Mouse (Mus musculus): ENCODE data around the gene Psmd7. TPM values are rescaled to one million over a fixed set of nuclear protein-coding genes. Genes with fewer than 3 reads are reported as not detected.
A peak's percentile ranks its signal among the peaks of the same experiment; 100 is the strongest.

Psmd7 gene
- polyA plus RNA-seq, 1 experiment from 2014 or later: 340 TPM

GRCm38 (mm10) chr8:107545621-107546152 lies 42.6 kb downstream of the Psmd7 start:
- peak overlapping the region; percentile 59 for H3K4me2 ChIP-seq (replicated peaks)
- H3K9me3 ChIP-seq: no peaks in the 10 kb centered on the region
- ATAC-seq (ENCODE audit: low FRiP score, low read depth): no peak
- peak overlapping the region; percentile 83 for H3K9ac ChIP-seq
- peak overlapping the region; percentile 98 for H3K27ac ChIP-seq
- H3K4me1 ChIP-seq: peaks cover 42% of the 10 kb centered on the region
- H3K4me3 ChIP-seq: peak overlapping the region; percentile 48
- WGBS: 79% methylated on average over 11 of the region's 11 CpGs
- peaks cover 56% of the 10 kb centered on the region for H3K36me3 ChIP-seq
- no peaks in the 10 kb centered on the region for H3K27me3 ChIP-seq

DNA sequence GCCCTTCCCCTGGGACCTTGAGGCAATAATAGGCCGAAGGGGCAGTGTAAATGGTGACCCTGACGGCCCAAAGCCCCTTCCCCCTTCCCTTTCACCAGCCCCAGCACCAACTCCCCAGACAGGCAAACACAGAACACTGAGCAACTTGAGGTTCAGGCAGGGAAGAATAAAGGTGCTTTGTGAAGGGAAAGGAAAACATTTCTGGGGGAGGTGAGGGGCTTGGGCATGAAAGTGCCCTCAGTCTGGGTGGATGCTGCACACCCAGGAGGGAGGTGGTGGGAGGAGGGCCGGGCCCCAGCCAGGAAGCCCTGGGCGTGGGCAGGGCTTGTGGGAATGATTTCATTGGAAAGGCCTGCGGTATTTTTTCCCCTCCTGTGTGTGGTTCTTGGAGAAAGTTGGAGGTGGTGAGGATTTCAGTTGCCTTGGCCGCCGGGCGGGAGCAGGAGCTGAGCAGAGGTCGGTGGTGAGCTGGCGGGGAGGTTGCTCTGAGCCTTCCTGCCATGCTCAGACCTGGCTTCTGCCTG lies 43.6 kb downstream of the Psmd7 start:
- Histone ChIP-seq H3K9me3 (no peaks in the 10 kb centered on the region), H3K4me2 (replicated peaks) (peak overlapping the region; percentile 59), H3K36me3 (peaks cover 50% of the 10 kb centered on the region), H3K9ac (peak overlapping the region; percentile 83), H3K4me3 (peak overlapping the region; percentile 48), H3K27ac (peak overlapping the region; percentile 98), H3K4me1 (peaks cover 46% of the 10 kb centered on the region), H3K27me3 (no peaks in the 10 kb centered on the region)
- peak; percentile 90 for ATAC-seq (ENCODE audit: low FRiP score, low read depth)
- 28% methylated on average over 10 of the region's 10 CpGs for WGBS

- Histone ChIP-seq H3K4me1 (peaks cover 46% of the 10 kb centered on the region), H3K4me3 (peak overlapping the region; percentile 13; the same call in 1 of the 2 replicates), H3K4me2 (replicated peaks) (peak overlapping the region; percentile 59), H3K9me3 (no peaks in the 10 kb centered on the region), H3K27ac (peak overlapping the region; percentile 98), H3K27me3 (no peaks in the 10 kb centered on the region), H3K36me3 (peaks cover 45% of the 10 kb centered on the region), H3K9ac (0 out of 2 replicates have a peak overlapping the region, but pooled peaks have one; percentile 21)
- ATAC-seq (ENCODE audit: low FRiP score, low read depth): peak; percentile 79
- 53% methylated on average over 8 of the region's 8 CpGs for WGBS
Measured at GRCm38 (mm10) chr8:107544211-107544610, 44.1 kb downstream of the Psmd7 start.

DNA sequence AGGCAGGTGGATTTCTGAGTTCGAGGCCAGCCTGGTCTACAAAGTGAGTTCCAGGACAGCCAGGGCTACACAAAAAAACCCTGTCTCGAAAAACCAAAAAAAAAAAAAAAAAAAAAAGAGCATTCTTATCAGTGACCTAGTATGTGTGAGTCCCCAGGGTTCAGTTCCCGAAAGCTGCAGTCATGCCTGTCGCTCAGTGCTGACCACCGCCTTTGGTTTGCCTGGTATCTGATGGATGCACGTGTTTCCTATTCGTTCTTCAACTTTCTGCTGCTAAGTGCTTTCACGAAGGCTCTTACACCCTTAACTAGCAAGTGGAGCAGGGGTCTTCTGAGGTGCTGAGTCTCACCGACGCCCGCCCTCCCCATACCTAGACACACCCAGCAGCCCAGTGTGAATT lies 44.5 kb downstream of the Psmd7 start:
- WGBS: 79% methylated on average over 11 of the region's 11 CpGs
- Histone ChIP-seq H3K4me3 (no peak overlapping the region), H3K4me1 (peaks cover 46% of the 10 kb centered on the region), H3K27ac (peak overlapping the region; percentile 98), H3K27me3 (no peaks in the 10 kb centered on the region), H3K9me3 (no peaks in the 10 kb centered on the region), H3K9ac (peak overlapping the region; percentile 21; the same call in 1 of the 2 replicates), H3K36me3 (peaks cover 42% of the 10 kb centered on the region), H3K4me2 (replicated peaks) (peak overlapping the region; percentile 59)
- no peak for ATAC-seq (ENCODE audit: low FRiP score, low read depth)

- no peaks in the 10 kb centered on the region for H3K9me3 ChIP-seq
- 84% methylated on average over 3 of the region's 3 CpGs for WGBS
- H3K4me1 ChIP-seq: peaks cover 47% of the 10 kb centered on the region
- H3K27ac ChIP-seq: peak overlapping the region; percentile 49
- no peak for ATAC-seq (ENCODE audit: low FRiP score, low read depth)
- no peak overlapping the region for H3K4me2 ChIP-seq (replicated peaks)
- H3K27me3 ChIP-seq: no peaks in the 10 kb centered on the region
- H3K36me3 ChIP-seq: peaks cover 31% of the 10 kb centered on the region
- no peak overlapping the region for H3K4me3 ChIP-seq
- H3K9ac ChIP-seq: no peak overlapping the region
Measured at GRCm38 (mm10) chr8:107542151-107542550, 46.1 kb downstream of the Psmd7 start.

GRCm38 (mm10) chr8:107541369-107541768 lies 46.9 kb downstream of the Psmd7 start:
- Histone ChIP-seq H3K4me1 (peaks cover 45% of the 10 kb centered on the region), H3K36me3 (peaks cover 24% of the 10 kb centered on the region), H3K4me3 (no peak overlapping the region), H3K9ac (no peak overlapping the region), H3K4me2 (replicated peaks) (no peak overlapping the region), H3K27ac (no peak overlapping the region; the same call in 1 of the 2 replicates), H3K9me3 (no peaks in the 10 kb centered on the region), H3K27me3 (no peaks in the 10 kb centered on the region)
- WGBS: 72% methylated on average over 4 of the region's 4 CpGs
- ATAC-seq (ENCODE audit: low FRiP score, low read depth): no peak

DNA sequence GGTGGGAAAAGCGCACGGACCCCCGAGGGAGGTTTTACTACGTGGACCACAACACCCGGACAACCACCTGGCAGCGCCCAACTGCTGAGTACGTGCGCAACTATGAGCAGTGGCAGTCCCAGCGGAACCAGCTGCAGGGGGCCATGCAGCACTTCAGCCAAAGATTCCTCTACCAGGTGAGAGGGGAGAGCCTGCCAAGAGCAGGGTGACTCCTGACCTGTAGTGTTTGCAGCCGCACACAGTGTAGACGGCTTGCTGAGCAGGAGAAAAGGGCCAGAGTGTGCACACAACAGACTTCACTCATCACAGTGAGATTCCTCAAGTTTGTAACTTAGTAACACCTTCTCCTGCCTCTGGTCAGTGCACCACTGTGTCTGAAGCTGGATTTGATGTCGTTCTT lies 47.6 kb downstream of the Psmd7 start:
- Histone ChIP-seq H3K36me3 (peaks cover 27% of the 10 kb centered on the region), H3K4me1 (peaks cover 42% of the 10 kb centered on the region), H3K4me3 (no peak overlapping the region), H3K27ac (peak overlapping the region; percentile 78), H3K4me2 (replicated peaks) (no peak overlapping the region), H3K9ac (no peak overlapping the region), H3K9me3 (no peaks in the 10 kb centered on the region), H3K27me3 (no peaks in the 10 kb centered on the region)
- WGBS: 82% methylated on average over 12 of the region's 12 CpGs
- ATAC-seq (ENCODE audit: low FRiP score, low read depth): no peak

DNA sequence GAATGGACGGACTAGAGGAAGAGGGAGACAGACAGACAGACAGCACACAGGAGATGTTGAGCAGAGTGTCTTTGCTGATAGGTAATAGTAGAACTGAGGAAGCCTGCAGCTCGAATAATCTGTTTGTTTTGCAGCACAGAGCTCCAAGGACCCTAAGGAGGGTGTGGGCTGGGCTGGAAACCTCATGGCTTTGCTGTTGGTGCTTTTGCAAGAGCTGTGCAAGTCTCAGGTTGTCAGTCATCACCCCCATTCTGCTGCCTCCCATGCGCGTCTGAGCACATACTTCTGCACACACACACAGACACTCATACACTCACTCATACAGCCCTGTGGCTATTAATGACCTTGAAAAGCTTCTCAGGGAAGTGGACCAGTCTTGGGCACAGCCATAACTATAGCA lies 50.8 kb downstream of the Psmd7 start:
- 79% methylated on average over 4 of the region's 4 CpGs for WGBS

More for the DNA sequence above, 50.8 kb downstream of the Psmd7 start:
- Histone ChIP-seq H3K4me2 (replicated peaks) (no peak overlapping the region), H3K27ac (peak overlapping the region; percentile 6; the same call in 1 of the 2 replicates), H3K27me3 (no peaks in the 10 kb centered on the region), H3K9ac (no peak overlapping the region), H3K9me3 (no peaks in the 10 kb centered on the region), H3K36me3 (peaks cover 51% of the 10 kb centered on the region), H3K4me1 (0 out of 2 replicates have a peak, but pooled peaks cover 23% of the 10 kb centered on the region), H3K4me3 (no peak overlapping the region)
- ATAC-seq (ENCODE audit: low FRiP score, low read depth): no peak

MicroRNA genes within 50 kb of the gene (microRNA counts, 519-probe panel; counts per million panel counts)
- microRNA mmu-miR-140: 5,327 counts per million, percentile 96 among the panel's probes with 10 or more counts

Small RNAs within 50 kb of the gene (microRNA-seq; reads per million reads assigned to microRNA genes)
- gene Mir140: 48,663 reads per million, percentile 99 among the genes with 10 or more reads in this experiment

Other genes starting within 250 kb of the Psmd7 start
- gene Nqo1, start 185.3 kb downstream of the Psmd7 start, polyA plus RNA-seq (2015; fragmentation: Nextera tagmentation; extraction: Ambion mirVana): 18.8 and 20.3 TPM in 2 replicates
- gene Nob1, start 163.4 kb downstream of the Psmd7 start, polyA plus RNA-seq (2015; fragmentation: Nextera tagmentation; extraction: Ambion mirVana): 95.3 and 96.4 TPM in 2 replicates
- 329 and 357 TPM in 2 replicates for gene Wwp2, start 152.1 kb downstream of the Psmd7 start, polyA plus RNA-seq (2015; fragmentation: Nextera tagmentation; extraction: Ambion mirVana)

Data from limb, embryonic 13.5 days (tissue).